Mouse (Mus musculus) gastrocnemius, adult 2 months (tissue): Measurements from ENCODE around the gene Gcm2. TPM values are rescaled to one million over a fixed set of nuclear protein-coding genes. Genes with fewer than 3 reads are reported as not detected.

Experiments used
- DNase-seq: peaks from one replicate; pipeline ENCODE4 v3.0.0; 2022
- H3K27ac ChIP-seq: fragments of 200-600 bp; 2 replicates; pipeline ENCODE4 v1.8.1; 2022; ENCODE audit warnings: mild to moderate bottlenecking
- H3K4me3 ChIP-seq: fragments of 200-600 bp; 2 replicates; pipeline ENCODE4 v1.8.1; 2022; ENCODE audit warnings: mild to moderate bottlenecking, moderate library complexity
- CTCF ChIP-seq: fragments of 200-600 bp; IDR thresholded peaks from 2 replicates; pipeline ENCODE4 v1.8.1; 2022; ENCODE audit warnings: antibody characterized with exemption, mild to moderate bottlenecking, moderate library complexity
- intact Hi-C: fragments of 180-260 bp; cut with DNase I; formaldehyde crosslinking; loops from one replicate; pipeline ENCODE4 v1.15.1; 2025
- long read RNA-seq, 2 experiments: library from polyadenylated mRNA; stranded (forward); transcript quantifications; one replicate each; pipeline ENCODE4 v2.0.0; 2021
- total RNA-seq, 2 experiments: library from RNA; stranded (reverse); gene quantifications; 2 replicates each; pipeline ENCODE4 v1.2.3; 2021

Gcm2 gene
- total RNA-seq = not detected
- long read RNA-seq, experiment 1 = 0 reads
- long read RNA-seq, experiment 2 = 0 reads

DNA sequence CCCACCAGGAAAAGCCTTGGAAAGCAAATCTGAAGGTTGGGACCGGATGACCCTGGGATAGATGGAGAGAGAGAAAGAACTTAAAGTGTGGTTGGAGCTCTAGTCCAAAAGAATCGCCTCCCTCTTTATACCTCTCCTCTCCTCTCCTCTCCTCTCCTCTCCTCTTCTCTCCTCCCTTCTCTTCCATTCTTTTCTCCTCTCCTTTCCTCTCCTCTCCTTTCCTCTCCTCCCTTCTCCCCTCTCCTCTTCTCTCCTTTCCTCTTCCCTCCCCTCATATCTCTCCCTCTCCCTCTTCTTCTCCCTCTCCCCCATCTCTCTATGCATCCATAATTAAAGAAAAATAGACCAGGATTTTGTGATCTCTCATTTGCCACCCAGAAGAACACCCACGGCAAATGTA, at the start of gene Gcm2:
Gene Gcm2, minus strand, starts transcription at position 101 of the 400 bp plus-strand sequence.
- Histone ChIP-seq H3K4me3 (no peak within 1 kb of the TSS), H3K27ac (no peak within 1 kb of the TSS)
- intact Hi-C loops = no loop called here
- no peak for TF ChIP-seq CTCF
- no peak for DNase-seq

DNA sequence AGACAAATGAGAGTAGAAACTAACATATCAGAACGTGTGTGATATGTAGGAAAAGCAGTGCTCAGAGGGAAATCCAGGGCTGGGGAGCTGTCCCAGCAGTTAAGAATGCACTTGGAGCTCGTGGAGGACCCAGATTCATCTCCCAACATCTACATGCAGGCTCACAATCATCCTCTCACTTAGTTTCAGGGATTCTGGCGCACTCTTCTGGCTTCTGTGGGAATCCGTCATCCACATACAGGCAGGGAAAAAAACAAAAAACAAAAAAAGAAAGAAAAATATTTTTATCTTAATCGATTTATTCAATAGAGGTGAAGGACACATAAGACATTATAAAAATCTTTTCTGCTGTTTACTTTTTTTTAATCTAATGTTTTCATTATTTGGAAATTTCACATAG, 47.6 kb upstream of the Gcm2 start:
- Histone ChIP-seq H3K27ac (no peak overlapping the region), H3K4me3 (no peak overlapping the region)
- no peak for DNase-seq
- intact Hi-C loops = no loop called here
- TF ChIP-seq CTCF = no peak

DNA sequence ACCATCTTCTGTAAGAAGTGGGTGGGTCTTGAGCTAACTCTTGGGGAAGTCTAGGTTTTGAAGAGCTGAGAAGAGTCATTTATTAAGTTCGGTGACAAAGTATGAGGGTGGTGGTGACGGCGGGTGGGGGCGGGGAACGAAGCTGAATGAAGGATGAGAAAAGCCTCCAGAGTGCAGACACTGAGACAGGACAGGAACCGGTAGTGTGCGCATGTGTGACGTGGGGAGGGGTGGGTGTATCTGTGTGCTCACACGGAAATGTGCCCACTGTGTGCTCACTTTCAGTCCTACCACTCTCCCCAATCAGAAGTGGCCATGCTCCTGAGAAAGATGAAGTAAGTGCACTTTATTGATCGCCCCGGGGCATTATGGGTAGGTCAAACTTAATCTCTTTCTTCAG, 42.3 kb upstream of the Gcm2 start:
- H3K27ac ChIP-seq = no peak overlapping the region
- intact Hi-C loops = no loop called here
- H3K4me3 ChIP-seq = no peak overlapping the region
- no peak for TF ChIP-seq CTCF
- no peak for DNase-seq

DNA sequence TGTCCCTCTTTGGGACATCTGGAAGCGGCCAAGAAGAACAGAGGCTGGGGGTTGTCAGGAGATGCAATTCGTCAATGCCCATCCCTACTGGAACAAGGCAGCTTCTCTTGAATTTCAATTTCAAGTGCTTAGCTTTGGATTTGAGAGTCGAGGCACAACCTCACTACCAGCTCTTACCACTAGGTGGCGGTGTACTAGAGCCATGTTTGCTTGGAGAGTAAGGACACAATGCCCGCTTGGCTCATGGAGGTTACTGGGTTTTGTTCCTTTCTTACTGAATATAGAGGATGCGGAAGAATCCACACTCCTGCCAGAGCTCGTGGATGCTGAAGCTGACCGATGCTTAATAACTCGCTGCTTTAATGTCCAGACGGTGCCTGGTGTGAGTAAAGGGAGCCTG, 35.4 kb upstream of the Gcm2 start:
- no peak overlapping the region for H3K4me3 ChIP-seq
- intact Hi-C loops = loop anchor here (1.0 to 10.0 kb wide), 2 partner anchors 92 to 429 kb away; no protein-coding TSS in a partner anchor
- DNase-seq = peak; percentile 61
- H3K27ac ChIP-seq = no peak overlapping the region
- TF ChIP-seq CTCF = peak; percentile 90

DNA sequence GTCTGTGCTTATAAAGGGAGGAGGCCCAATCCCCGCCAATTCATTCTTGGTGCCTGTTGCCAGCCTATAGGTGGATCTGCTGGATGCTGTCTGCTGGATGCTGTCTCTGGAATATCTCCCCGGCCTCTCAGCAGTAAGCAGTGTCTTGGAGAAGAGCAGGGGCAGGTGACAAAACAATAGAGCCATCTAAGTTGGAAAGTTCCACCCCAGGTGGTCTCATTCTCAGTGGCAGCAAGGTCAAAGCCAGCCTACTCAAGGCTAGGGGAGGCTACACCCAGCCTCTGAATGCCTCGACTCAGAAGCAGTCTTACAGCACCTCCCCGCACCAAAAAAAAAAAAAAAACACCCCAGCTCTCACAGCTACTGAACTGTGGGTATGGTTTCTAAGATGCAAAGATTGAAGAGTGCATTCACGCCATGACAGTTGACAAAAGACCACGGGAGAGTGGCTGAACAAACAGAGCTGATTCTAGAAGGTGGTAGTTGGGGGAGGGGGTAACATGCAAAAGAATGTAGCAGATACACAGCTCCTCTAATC, 34.7 kb upstream of the Gcm2 start:
- intact Hi-C loops = loop anchor here (10.0 kb wide), 1 partner anchor 429 kb away; no protein-coding TSS in a partner anchor
- no peak overlapping the region for H3K27ac ChIP-seq
- H3K4me3 ChIP-seq = no peak overlapping the region
- no peak for DNase-seq
- TF ChIP-seq CTCF = no peak

DNA sequence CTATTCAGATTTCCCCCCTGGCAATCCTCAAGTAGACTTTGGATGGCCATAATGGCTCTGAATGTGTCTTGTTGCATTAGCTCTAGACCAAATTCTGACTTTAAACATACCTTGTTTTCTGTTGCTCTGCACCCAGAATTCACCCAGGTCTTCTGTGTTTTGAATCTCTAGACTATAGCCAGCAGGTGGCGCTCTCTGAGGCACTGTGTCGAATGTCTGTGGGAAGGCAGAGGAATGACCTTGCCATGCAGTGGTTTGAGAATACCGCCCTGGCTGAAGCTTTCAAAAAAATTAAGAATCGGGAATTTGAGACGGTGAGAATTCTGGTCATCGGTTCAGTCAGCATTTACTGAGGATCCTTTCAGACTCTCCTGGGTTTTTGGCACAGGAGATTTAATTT, 24.1 kb upstream of the Gcm2 start:
- Histone ChIP-seq H3K27ac (no peak overlapping the region), H3K4me3 (no peak overlapping the region)
- peak; percentile 79 for TF ChIP-seq CTCF
- intact Hi-C loops = loop anchor here (1.0 kb wide), 1 partner anchor 103 kb away; no protein-coding TSS in a partner anchor
- peak; percentile 62 for DNase-seq

DNA sequence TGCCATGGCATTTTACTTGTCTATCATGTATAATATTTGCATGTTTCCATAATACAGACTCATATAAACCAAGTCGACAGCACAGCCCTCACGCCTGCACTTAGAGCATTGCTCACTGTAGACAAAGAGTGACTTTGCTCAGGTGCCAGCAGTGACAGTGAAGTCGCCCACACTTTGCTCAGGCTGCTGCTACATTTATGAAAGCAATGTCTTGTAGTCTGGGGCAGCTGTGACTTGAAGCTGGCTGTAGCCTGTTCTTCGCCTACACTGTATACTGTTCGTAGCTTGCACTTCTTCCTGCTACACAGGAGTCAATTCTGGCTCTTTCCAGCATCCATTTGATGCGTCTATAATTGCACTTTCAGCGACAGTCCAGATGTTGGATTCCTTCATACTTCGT, 18.2 kb upstream of the Gcm2 start:
- TF ChIP-seq CTCF = no peak

DNA sequence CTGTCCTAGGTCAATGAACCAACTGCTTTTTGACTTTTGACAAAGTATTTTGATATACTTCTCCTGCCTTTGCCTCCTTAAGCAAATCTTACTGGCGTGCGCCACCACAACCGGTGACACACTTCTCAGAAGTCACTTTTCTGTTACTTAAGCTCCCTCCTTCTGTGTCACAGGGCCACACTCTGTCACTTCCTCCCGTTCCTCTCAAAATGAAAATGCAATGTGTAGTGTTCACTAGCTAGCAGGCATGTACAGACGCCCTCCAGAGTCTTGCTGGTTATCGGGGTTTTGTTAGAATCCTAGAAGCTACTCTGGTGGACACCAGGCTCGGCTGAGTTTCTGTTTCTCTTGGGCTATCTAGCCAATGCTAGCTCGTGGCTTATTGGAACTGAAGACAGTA, 17.5 kb upstream of the Gcm2 start:
- Histone ChIP-seq H3K4me3 (no peak overlapping the region), H3K27ac (no peak overlapping the region)
- no peak for TF ChIP-seq CTCF
- intact Hi-C loops = no loop called here
- no peak for DNase-seq

More for the DNA sequence above, 18.2 kb upstream of the Gcm2 start:
- Histone ChIP-seq H3K27ac (no peak overlapping the region), H3K4me3 (no peak overlapping the region)
- no peak for DNase-seq
- intact Hi-C loops = no loop called here

DNA sequence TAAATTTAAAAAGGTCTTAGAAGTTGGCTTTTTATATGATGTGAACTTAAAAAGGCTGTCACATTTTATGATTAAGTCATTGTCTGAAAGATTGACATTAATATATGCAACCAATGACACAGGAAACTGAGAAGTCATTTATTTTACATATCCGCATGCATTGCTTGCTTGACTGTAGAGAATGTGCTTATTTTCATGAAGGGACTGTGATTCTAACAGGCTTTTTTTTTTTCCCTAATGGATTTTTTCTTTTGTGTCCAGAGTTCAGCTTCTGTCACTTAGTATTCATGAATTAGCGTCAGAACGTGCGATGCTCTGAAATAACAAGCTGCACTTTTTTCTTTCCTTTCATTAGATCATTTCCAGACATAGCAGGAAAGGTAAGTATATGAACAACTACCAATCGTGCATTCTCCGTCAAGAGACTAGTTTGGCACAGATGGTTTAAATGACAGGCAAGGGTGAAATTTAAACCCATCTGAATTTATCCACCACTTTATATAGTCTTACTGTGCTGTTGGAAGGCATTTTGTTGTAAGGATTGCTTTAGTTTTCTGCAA, 12.9 kb upstream of the Gcm2 start:
- no peak for TF ChIP-seq CTCF
- no peak for DNase-seq
- H3K4me3 ChIP-seq = no peak overlapping the region
- no peak overlapping the region for H3K27ac ChIP-seq
- intact Hi-C loops = no loop called here

DNA sequence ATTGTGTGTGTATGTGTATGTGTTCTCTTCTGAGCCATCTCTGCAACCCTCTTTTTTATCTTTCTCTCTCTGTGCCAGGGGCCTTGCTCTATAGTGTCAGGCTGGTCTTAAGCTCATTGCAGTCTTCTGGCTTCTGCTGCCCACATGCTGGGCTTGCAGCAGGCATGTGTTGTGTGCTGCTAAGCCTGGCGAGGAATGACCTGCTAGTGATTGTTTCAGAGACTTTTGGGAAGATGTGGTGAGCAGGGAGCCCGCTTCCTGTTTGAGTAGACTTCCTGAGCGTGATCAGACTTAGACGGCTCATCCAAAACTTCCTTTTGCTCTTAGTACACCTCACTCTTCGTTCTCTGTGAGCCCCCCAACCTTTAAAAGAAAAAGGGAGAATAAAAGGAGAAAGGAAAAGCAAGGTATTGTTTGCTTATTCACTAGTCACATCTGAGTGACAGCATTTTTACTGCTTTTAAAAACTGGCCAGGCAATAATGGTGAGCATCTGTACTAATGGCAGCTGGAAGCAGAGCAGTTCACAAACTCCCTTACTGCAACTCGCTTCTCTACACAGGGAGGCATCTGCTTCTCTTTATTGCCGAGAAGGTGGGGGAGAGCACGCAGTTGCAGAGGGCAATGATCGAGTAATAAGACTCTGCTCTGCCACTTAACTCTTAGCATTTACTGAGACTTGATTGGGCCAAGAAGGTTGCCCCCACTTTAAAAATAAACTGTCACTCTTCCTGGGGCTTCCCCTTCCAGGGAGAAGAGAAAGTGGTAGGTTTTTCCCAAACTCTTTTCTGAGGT, 8.5 kb upstream of the Gcm2 start:
- no peak for DNase-seq
- TF ChIP-seq CTCF = no peak
- intact Hi-C loops = no loop called here
- no peak overlapping the region for H3K27ac ChIP-seq
- no peak overlapping the region for H3K4me3 ChIP-seq

DNA sequence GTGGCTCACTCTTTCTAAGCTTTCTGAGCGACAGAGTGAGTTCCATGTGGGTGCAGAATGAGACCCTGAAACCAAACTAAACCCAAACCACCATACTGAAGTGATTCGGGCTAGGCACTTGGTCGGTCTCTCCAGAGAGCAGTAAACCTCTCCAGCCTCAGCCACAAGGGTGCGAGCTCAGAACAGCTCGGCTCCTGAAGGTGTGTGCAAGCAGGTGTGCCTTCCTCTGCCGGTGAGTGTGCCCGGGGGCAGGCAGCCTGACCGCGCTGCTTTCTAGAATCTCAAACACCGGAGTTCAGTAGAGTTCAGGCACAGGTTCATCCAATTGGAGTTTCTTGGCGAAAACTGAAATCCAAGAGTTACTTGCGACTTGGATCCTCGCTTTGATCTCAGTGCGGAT, 3.1 kb upstream of the Gcm2 start, which contains the start of gene Sycp2l:
Gene Sycp2l, plus strand, starts transcription at position 368 of the 400 bp plus-strand sequence.
- no peak for TF ChIP-seq CTCF
- no peak within 1 kb of the TSS for H3K27ac ChIP-seq
- intact Hi-C loops = no loop called here
- H3K4me3 ChIP-seq = no peak within 1 kb of the TSS
- DNase-seq = no peak

DNA sequence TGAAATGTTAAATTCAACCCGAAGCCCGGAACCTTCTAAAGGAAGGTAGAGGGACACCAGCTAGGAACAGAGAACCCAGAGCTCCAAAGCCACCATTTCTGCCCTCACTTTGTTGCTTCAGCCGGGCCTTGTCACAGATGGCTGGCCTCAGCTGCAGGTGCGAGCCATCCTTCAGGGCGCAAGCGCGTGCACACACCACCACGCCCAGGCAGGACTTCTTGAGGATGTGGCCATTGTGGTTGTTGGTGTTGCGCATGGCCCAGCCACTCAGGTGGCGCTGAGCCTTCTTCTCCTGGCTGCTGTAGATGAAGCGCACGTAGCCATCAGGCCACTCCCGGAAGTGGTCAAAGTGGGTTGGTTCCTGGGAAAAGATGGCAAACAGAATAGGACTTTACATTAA, 5.3 kb downstream of the Gcm2 start:
- intact Hi-C loops = no loop called here
- no peak overlapping the region for H3K4me3 ChIP-seq
- no peak overlapping the region for H3K27ac ChIP-seq

DNA sequence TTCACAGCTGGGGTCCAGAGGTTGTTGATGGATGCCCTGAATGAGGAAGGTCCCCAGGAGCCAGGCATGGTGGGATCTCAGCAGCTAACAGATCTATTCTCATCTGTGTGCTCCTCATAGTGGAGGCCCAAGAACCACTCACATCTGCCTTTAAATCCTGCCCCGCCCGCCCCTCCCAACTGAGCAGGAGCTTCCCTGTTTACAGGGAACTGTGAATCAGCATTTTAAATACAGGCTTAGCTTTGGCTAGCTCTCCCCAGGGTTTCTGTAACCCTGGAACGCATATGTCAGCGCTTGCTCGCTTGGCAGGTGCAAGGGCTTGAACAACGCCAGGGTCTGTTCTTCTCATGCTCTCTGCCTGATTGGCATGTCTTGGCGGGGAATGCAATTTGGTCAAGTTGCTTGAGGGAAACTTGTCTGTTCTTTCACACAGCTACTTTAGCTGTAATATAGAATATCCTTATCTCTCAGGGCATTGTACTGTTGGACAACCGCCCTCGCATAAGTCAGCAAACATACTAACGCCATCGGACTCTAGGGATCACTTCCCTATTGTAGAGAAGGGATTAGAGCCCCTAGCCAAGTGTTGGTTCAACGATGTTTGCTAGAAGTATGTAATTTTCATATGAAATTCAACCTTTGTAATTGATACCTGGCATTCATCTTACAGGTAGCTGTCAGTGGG, 6.9 kb downstream of the Gcm2 start:
- no peak overlapping the region for H3K27ac ChIP-seq
- intact Hi-C loops = no loop called here
- TF ChIP-seq CTCF = no peak
- no peak for DNase-seq
- no peak overlapping the region for H3K4me3 ChIP-seq

More for the DNA sequence above, 5.3 kb downstream of the Gcm2 start:
- DNase-seq = no peak
- no peak for TF ChIP-seq CTCF
